Mouse (Mus musculus): Measurements from ENCODE around the gene Emc10.

Emc10 gene

DNA sequence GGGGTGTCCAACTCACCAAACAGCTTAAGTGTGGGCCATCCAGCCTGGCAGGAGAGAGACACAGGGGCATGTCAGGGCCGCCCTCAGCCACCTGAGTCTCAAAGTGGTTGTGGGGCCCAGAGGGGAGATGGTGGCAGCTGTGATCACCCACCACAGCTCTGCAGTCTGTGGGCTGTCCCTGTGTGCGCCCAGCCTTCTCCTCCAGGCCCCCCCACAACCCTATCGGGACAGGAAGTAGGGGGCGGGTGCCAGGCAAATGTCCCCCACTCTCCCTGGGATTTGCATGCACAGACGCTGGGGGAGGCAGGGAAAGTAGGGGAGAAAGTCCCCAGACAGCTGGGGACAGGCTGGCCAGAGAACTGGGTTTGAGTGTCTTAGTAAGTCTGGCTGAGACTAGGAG, 34.9 kb upstream of the Emc10 start:
- CTCF ChIA-PET, result interaction anchor here in 1 of 4 experiments (1.6 kb wide), 1 partner anchor 12 kb away, joined by 4 read pairs; no protein-coding TSS in a partner anchor
- POLR2A ChIA-PET, result interaction anchor here in 2 of 4 experiments (0.6 to 2.1 kb wide), 5 partner anchors 17 to 106 kb away, joined by 3 to 12 read pairs (median 5); partner anchors contain the start of genes Nr1h2 (in 1 of the 2) and Pold1 (in 1 of the 2)

DNA sequence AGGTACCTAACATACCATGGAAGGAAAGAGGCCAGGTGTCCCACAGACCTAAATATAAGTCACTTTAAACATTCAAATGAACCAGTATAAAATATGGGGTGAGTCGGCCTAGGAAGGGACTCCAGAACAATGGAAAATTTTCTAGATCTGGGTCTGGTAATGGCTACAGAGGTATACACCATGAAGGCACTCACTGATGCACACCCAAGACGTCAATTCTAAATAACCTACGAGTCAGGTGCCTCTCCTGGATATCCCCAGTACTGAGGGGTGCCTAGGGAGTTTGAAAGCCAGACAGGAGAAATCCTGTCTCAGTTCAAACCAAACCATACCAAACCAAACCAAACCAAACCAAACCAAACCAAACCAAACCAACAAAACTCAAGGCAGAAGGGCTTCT, 34.2 kb upstream of the Emc10 start:
- ChIA-PET CTCF (interaction anchor here in 3 of 4 experiments (1.4 to 3.6 kb wide), 4 partner anchors 11 to 125 kb away, joined by 3 to 19 read pairs (median 4); no protein-coding TSS in a partner anchor), POLR2A (interaction anchor here in 3 of 4 experiments (0.9 to 5.9 kb wide), 9 partner anchors 11 to 253 kb away, joined by 3 to 49 read pairs (median 4); partner anchors contain the start of gene Pold1 (in 3 of the 3))

DNA sequence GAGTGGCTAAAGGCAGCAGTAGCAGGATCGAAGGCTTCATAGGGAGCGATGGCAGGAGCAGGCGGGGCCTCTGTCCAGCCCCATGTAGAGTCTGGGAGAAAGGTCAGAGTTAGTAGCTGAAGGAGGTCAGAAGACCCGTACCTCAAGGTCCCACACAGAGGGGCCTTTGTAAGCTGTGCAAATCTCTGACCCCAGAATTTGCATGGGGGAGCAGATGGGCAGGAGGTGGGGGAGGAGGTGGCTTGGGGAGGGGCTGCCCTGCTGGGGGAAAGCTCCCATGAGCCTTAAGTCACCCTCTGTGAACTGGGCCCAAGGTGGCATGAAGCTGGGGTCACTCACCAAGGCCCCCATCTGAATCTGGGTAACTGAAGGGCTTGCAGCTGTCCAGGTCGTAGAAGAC, 33.2 kb upstream of the Emc10 start:
- CTCF ChIA-PET, result interaction anchor here (0.6 to 5.5 kb wide), 14 partner anchors 10 to 218 kb away, joined by 3 to 71 read pairs (median 4); partner anchors contain the start of genes Emc10 (in 1 of the 4), Fam71e1 (in 1 of the 4) and Pold1 (in 1 of the 4)
- POLR2A ChIA-PET, result interaction anchor here in 3 of 4 experiments (0.6 to 5.9 kb wide), 24 partner anchors 12 to 1029 kb away, joined by 3 to 49 read pairs (median 4); partner anchors contain the start of genes Pold1 (in 3 of the 3), Emc10 (in 1 of the 3), Fam71e1 (in 1 of the 3) and Prmt1 (in 1 of the 3)

DNA sequence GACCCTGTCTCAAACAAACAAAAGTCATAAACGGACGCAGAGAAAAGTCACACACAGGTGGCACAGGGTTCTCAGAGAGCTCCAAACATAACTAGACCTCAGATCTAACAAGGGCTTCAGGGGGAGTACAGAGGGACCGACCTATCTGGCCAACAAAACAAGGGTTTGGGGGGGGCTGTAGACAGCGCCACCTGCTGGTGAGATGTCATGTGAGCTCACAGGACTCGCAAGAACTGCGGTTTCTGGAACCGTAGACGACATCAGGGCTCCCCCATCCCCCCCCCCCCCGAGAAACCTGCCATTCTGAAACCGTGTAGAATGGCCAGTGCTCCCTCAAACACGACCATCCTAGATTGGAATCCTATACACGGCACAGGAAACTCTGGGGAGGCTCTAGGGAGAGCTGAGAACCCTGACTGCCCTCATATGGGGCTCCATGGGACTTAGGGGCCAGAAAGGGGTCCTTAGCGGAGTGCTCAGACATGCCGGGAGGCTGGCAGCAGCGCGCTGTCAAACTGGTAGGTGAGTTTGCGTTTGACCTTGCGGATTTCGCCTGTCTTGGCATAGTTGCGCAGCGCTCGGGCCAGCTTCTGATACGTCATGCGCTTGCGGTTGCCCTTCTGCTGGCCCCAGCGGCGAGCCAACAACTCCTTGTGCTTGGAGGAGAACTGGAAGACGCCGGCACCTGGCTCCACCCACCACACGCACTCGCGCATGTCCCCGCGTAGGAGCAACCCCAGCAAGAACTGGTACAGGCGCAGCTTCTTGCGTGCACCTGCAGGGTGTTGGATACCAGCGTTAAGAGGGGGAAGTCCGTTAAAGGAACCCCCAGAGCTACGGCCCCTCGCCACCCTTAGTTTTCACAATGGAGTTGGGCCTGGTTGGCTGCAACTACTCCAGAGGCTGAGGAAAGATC, 31.4 kb upstream of the Emc10 start:
- POLR2A ChIA-PET, result interaction anchor here (0.6 to 5.9 kb wide), 65 partner anchors 8 to 586 kb away, joined by 3 to 49 read pairs (median 4); partner anchors contain the start of genes Pold1 (in 3 of the 4), Ap2a1 (in 2 of the 4), Emc10 (in 2 of the 4) and Fam71e1 (in 2 of the 4)
- CTCF ChIA-PET, result interaction anchor here (0.5 to 5.5 kb wide), 105 partner anchors 8 to 1239 kb away, joined by 3 to 71 read pairs (median 5); partner anchors contain the start of genes Pold1 (in 4 of the 4), Emc10 (in 1 of the 4), Fam71e1 (in 1 of the 4) and Kcnc3 (in 1 of the 4)

DNA sequence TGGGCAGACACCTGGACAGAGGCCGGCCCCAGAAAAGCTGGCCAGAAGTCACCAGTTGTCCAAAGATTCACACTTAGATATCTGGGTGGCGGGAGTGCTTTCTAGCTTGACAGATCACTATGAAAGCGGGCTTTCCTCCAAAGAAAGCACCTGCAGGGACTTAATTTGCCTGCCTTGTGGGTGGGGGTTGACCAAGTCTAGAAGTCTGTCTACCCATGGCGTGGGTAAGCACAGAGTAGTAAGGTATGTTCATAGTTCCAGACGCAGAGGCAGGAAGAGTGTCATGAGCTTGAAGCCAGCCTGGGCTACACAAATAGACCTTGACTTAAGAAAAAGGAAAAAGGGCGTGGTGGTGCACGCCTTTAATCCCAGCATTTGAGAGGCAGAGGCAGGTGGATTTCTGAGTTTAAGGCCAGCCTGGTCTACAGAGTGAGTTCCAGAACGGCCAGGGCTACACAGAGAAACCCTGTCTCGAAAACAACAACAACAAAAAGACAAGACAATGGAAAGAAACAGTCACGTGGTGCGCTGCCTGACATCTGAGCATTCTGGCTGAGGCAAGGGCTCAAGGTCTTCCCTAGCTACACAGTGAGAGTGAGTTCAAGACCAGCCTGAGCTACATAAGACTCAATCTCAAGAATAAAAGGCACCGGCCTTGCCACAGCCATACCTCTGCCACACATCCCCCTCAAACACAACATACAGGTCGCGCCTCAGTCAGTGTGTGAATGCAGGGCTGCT, 30.3 kb upstream of the Emc10 start:
- ChIA-PET CTCF (interaction anchor here (0.6 to 5.5 kb wide), 67 partner anchors 7 to 432 kb away, joined by 3 to 71 read pairs (median 5); partner anchors contain the start of genes Pold1 (in 4 of the 4), Emc10 (in 1 of the 4), Fam71e1 (in 1 of the 4) and Kcnc3 (in 1 of the 4)), POLR2A (interaction anchor here in 3 of 4 experiments (0.6 to 5.9 kb wide), 45 partner anchors 10 to 588 kb away, joined by 3 to 49 read pairs (median 4); partner anchors contain the start of genes Pold1 (in 3 of the 3), Kcnc3 (in 2 of the 3), Nr1h2 (in 2 of the 3) and 1700028J19Rik (in 1 of the 3))

DNA sequence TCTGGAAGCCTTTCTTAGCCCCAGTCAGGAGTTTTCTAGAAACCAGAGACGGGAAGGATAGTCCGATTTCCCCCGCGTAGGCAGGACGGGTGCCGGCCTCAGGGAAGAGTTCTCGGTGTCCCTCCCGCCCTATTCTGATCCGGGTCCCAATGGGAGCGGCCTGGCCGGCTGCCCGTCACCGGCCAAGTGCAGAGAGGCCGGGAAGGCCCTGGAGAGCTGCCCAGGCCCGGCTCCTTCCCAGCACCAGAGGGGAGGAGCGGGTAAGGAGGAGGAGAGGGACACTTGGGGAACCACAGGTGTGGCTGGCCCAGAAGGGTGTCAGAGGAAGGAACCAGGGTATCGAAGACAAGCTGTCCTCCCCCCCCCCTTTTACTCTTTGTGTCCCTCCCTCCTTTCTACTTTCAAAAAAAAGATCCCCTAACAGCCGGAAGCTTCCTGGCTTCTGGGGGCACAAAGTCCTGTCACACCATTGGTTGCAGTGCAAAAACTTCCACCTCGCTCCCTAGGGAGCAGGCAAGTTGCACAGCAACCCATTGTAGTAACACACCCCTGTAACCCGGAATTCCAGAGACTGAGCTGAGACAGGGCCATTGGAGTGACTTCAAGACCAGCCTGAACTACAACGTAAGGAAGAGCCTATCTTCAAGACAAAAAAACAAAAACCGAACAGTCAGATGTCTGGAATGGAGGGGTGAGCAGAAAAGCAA, 28.9 kb upstream of the Emc10 start:
- CTCF ChIA-PET, result interaction anchor here (0.6 to 5.5 kb wide), 19 partner anchors 18 to 264 kb away, joined by 3 to 71 read pairs (median 6); partner anchors contain the start of genes Pold1 (in 2 of the 4) and Gm15517 (in 1 of the 4)
- POLR2A ChIA-PET, result interaction anchor here in 3 of 4 experiments (0.5 to 5.9 kb wide), 24 partner anchors 11 to 325 kb away, joined by 3 to 49 read pairs (median 5); partner anchors contain the start of genes Nr1h2 (in 2 of the 3), Pold1 (in 2 of the 3), Izumo2 (in 1 of the 3) and Kcnc3 (in 1 of the 3)

DNA sequence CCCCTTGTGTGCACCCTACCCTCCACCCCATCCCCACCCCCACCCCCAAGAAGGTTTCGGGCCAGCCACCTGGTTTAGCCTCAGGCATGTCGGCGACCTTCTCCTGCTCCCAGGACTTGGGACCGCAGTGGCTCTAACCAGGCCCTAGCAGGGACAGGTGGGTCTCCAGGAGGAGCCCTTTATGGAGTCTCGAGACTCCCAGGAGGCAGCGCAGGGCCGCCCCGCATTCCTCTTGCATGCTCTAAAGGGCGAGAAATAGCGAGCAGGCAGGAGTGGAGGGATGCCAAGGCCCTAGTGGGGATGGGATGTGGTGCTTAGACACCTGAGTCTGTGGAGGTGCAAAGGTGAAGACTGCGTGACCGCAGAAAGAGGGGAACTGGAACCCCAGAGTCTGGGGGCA, 28.2 kb upstream of the Emc10 start, which contains the start of gene Mybpc2:
TSS of gene Mybpc2 (minus strand) at position 155 of the 400 bp plus-strand sequence.
- CTCF ChIA-PET, result interaction anchor here in 1 of 4 experiments (0.9 kb wide), 1 partner anchor 11 kb away, joined by 3 read pairs; no protein-coding TSS in a partner anchor
- POLR2A ChIA-PET, result interaction anchor here in 3 of 4 experiments (0.5 to 5.9 kb wide), 5 partner anchors 12 to 78 kb away, joined by 4 to 49 read pairs (median 6); partner anchors contain the start of genes Nr1h2 (in 1 of the 3) and Pold1 (in 1 of the 3)

DNA sequence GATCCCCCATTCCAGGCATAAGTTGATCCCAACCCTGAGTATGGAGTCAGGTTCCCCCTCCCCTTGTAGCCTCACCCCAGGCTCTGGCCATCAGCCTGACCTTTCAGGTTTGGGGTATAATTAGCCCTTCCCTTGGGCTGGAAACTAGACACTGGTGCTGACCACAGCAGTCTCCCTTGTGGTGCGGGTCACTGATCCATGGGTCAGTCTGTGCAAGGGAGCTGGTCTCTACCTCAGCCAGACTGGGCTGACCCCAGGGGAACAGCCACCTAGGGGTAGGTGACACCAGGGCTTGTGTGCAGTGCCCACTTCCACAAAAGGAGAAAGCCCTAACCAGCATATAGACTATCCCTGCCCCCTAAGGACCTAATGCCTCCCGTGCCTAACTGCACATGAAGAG, 26.7 kb upstream of the Emc10 start:
- POLR2A ChIA-PET, result interaction anchor here in 2 of 4 experiments (0.9 to 2.0 kb wide), 7 partner anchors 13 to 162 kb away, joined by 3 to 10 read pairs (median 3); partner anchors contain the start of genes Emc10 (in 1 of the 2) and Fam71e1 (in 1 of the 2)
- CTCF ChIA-PET, result interaction anchor here in 2 of 4 experiments (0.5 to 3.1 kb wide), 4 partner anchors 37 to 124 kb away, joined by 3 to 22 read pairs (median 4); no protein-coding TSS in a partner anchor

DNA sequence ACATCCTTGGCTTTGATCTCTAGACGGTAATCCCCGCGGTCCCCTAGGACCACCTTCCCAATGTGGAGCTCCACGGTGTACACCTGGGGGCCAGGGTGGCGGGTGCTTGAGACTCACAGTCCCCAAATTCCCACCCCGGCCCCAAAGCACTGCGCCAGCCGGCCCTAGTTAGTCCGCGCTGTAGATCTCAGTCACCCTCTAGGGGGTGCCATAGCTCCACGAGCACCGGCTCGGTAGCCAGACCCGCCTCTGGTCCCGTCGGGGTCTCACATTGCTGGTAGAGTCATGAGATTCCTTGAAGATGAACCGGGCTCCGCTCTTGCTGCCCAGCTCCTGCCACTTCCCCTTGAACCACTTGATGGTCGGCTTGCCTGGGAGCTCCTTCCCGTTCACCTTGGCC, 25.4 kb upstream of the Emc10 start:
- POLR2A ChIA-PET, result interaction anchor here in 3 of 4 experiments (0.6 to 2.0 kb wide), 34 partner anchors 9 to 327 kb away, joined by 3 to 10 read pairs (median 4); partner anchors contain the start of genes Emc10 (in 2 of the 3), Fam71e1 (in 2 of the 3), Akt1s1 (in 1 of the 3) and Josd2 (in 1 of the 3)
- CTCF ChIA-PET, result interaction anchor here (0.5 to 4.3 kb wide), 77 partner anchors 8 to 1040 kb away, joined by 3 to 41 read pairs (median 4); partner anchors contain the start of genes Pold1 (in 3 of the 4), Emc10 (in 2 of the 4), Fam71e1 (in 2 of the 4) and Josd2 (in 1 of the 4)

DNA sequence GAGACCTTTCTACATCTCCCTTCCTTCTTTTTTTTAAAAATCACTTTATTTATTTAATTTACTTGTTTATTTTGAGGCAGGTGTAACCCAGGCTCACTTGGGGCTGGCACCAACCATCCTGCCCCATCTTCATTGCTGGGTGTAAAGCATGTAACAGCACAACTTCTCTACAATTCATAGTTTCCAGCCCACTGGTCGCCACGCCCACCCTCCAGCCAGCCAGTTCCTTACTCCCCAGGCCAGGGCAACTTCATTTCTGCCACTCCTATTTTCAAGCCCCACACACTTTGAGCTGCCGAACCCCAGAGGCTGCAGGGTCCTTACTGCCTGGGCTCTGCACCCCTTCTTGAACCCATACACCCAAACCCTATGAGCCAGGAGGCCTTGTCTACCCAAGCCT, 24.7 kb upstream of the Emc10 start:
- ChIA-PET CTCF (interaction anchor here (0.6 to 4.3 kb wide), 29 partner anchors 9 to 258 kb away, joined by 3 to 41 read pairs (median 6); partner anchors contain the start of genes Pold1 (in 3 of the 4), Emc10 (in 1 of the 4) and Fam71e1 (in 1 of the 4)), POLR2A (interaction anchor here in 3 of 4 experiments (0.9 to 1.9 kb wide), 19 partner anchors 8 to 328 kb away, joined by 3 to 8 read pairs (median 4); partner anchors contain the start of genes Emc10 (in 2 of the 3), Fam71e1 (in 2 of the 3), Akt1s1 (in 1 of the 3) and Kcnc3 (in 1 of the 3))

DNA sequence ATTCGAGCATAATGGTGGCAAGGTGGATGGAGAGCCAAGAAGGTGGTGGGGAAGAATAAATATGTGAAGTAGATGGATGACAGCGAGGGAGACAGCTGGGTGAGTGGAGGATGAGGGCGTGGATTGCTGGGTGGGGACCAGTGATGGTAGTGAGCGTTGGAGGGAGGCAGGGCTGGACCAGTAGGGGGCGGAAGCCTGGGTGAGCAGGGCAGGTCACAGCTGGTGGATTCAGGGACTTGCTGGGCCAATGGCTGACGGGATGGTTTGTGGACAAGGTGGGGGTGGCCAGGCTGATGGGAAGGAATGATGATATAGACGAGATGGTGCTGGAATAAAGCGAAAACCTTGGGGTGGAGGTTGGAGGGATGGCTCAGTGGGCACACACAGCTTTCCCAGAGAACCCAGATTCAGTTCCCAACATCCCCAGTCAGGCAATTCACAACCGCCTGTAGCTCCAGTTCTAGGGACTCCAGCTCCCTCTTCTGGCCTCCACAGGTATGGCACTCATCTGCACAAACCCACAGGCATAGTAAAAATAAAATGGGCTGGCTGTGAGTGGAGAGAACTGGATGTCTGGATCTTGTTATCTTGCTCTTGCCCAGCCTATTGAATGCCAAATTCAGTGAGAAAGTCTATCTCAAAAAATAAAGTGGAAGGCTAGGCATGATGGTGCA, 23.0 kb upstream of the Emc10 start:
- POLR2A ChIA-PET, result interaction anchor here in 2 of 4 experiments (0.7 to 1.8 kb wide), 15 partner anchors 8 to 256 kb away, joined by 3 to 8 read pairs (median 3); partner anchors contain the start of genes Emc10 (in 1 of the 2), Fam71e1 (in 1 of the 2), Josd2 (in 1 of the 2) and Kcnc3 (in 1 of the 2)
- CTCF ChIA-PET, result interaction anchor here (0.5 to 4.3 kb wide), 84 partner anchors 8 to 646 kb away, joined by 3 to 41 read pairs (median 4); partner anchors contain the start of genes Pold1 (in 3 of the 4), Emc10 (in 2 of the 4), Fam71e1 (in 2 of the 4) and Kcnc3 (in 1 of the 4)

DNA sequence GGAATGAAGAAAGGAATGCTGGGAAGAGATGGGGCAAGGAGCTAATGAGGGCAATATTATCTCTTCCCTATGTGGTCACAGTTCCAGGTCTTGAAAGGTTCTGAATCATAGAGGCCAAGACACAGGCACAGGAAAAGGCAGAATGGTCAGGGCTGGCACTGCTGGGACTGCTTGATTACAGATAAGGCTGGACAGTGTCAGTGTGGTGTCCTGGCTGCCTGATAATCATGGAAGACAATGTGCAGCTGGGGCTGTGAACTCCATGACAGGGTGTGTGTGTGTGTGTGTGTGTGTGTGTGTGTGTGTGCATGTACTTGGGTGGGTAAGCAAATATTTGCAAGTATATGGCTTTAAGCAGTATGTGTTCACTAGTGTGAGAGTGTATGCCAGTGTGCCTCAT, 11.2 kb upstream of the Emc10 start:
- POLR2A ChIA-PET, result interaction anchor here in 3 of 4 experiments (0.6 to 2.9 kb wide), 12 partner anchors 10 to 234 kb away, joined by 3 to 21 read pairs (median 4); partner anchors contain the start of genes Emc10 (in 2 of the 3), Fam71e1 (in 2 of the 3), Kcnc3 (in 1 of the 3) and Pold1 (in 1 of the 3)
- CTCF ChIA-PET, result interaction anchor here (0.6 to 1.8 kb wide), 10 partner anchors 11 to 148 kb away, joined by 3 to 9 read pairs (median 6); no protein-coding TSS in a partner anchor

DNA sequence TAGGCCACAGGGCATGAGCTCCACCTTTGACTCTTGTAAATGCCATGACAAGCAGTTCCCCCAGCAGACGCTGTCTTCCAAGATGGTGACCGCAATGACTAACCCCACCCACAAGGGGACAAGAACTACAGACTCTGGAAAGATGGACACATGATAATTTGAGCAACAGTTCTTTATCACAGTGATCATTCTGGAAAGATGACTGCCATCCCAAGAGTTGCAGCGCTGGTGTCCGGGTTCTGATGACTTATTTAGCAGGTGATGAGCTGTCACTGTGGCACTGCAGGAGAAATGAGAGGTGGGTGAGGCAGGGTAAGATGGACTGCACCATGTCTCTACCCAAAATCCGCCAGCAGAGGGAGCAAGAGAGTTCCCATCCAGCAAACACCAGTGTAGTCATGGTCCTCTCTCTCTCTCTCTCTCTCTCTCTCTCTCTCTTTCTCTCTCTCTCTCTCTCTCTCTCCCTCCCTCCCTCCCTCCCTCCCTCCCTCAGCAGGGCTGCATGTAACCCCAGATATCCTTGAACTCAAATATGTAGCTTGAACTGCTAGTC, 5.3 kb upstream of the Emc10 start:
- ChIA-PET CTCF (interaction anchor here (0.5 to 2.5 kb wide), 28 partner anchors 11 to 485 kb away, joined by 3 to 9 read pairs (median 4); partner anchors contain the start of genes Josd2 (in 1 of the 4), Pold1 (in 1 of the 4) and Prmt1 (in 1 of the 4)), POLR2A (interaction anchor here in 2 of 4 experiments (0.6 to 1.7 kb wide), 8 partner anchors 12 to 1216 kb away, joined by 3 to 9 read pairs (median 4); partner anchors contain the start of genes Sphk2 (in 1 of the 2) and Syt3 (in 1 of the 2))

DNA sequence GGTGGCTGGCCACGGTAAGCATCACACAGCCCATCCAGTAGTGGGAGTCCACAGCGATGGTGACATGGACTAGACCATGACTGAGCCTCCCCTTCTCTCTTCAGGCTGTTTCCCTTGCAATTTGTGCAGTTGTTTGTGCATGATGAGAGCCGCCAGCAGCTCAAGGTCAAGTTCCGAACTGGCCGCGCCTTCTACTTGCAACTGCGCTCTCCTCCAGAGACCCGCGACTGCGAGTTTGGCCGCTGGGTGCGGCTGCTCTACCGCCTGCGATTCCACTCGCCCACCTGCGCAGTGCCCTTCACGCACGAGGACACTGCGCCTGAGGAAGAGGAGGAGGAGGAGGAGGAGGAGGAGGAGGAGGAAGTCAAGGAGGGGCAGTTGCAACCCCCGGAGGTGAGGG, 3.7 kb upstream of the Emc10 start:
- POLR2A ChIA-PET, result interaction anchor here in 3 of 4 experiments (0.8 to 7.2 kb wide), 13 partner anchors 12 to 254 kb away, joined by 3 to 65 read pairs (median 4); partner anchors contain the start of genes Kcnc3 (in 2 of the 3), 1700028J19Rik (in 1 of the 3), 2410002F23Rik (in 1 of the 3) and Josd2 (in 1 of the 3)
- CTCF ChIA-PET, result interaction anchor here (0.6 to 2.5 kb wide), 20 partner anchors 19 to 315 kb away, joined by 3 to 9 read pairs (median 6); partner anchors contain the start of gene Pold1 (in 2 of the 4)
